Mouse (Mus musculus) olfactory bulb, adult 2 months (tissue): ENCODE results near the gene Cic. TPM values are rescaled to one million over a fixed set of nuclear protein-coding genes. Genes with fewer than 3 reads are reported as not detected.

ENCODE experiments used
- H3K27ac ChIP-seq: fragments of 200-500 bp; 2 replicates; pipeline ENCODE4 v1.5.1; 2012; ENCODE audit warnings: low read depth, low read length; ENCODE audit not compliant: insufficient read depth
- H3K4me1 ChIP-seq: fragments of 200-500 bp; 2 replicates; pipeline ENCODE4 v1.6.1; 2012; ENCODE audit warnings: low read length; ENCODE audit not compliant: control insufficient read depth, insufficient read depth
- H3K4me3 ChIP-seq: fragments of 200-500 bp; 2 replicates; pipeline ENCODE4 v1.5.1; 2012; ENCODE audit warnings: mild to moderate bottlenecking, low read depth, low read length, moderate library complexity; ENCODE audit not compliant: insufficient read depth
- CTCF ChIP-seq: fragments of 200-500 bp; IDR thresholded peaks from 2 replicates; pipeline ENCODE4 v1.5.1; 2012; ENCODE audit warnings: low read depth, mild to moderate bottlenecking, low read length, moderate library complexity; ENCODE audit not compliant: insufficient read depth
- POLR2A ChIP-seq: fragments of 200-500 bp; IDR thresholded peaks from 2 replicates; pipeline ENCODE4 v1.6.1; 2012; ENCODE audit warnings: mild to moderate bottlenecking, low read depth, low read length, moderate library complexity; ENCODE audit not compliant: insufficient read depth
- WGBS: fragments of 180-500 bp; shearing (Covaris S2); methylation state at CpG from one replicate; pipeline ENCODE4 v1.1.7; 2018; 5-methylcytosine and 5-hydroxymethylcytosine counted together
- polyA plus RNA-seq: library from polyadenylated mRNA; stranded (reverse); fragments of >200 nt; gene quantifications from 2 replicates; pipeline ENCODE4 v1.2.4, GENCODE M21; 2012; ENCODE audit warnings: low replicate concordance; ENCODE audit not compliant: missing spikeins, insufficient read depth, insufficient read length

Gene Cic
- polyA plus RNA-seq, 1 experiment, result 41.9 TPM

- H3K27ac ChIP-seq, result no peak within 1 kb of the TSS
- WGBS, result under 1% methylated on average over 47 of the region's 47 CpGs
- peak within 1 kb of the TSS; percentile 81 for H3K4me3 ChIP-seq
- H3K4me1 ChIP-seq, result peaks cover 8% of the 10 kb centered on the region; the same call in 1 of the 2 replicates
- 0 out of 2 replicates have a peak, but pooled peaks have one; percentile 33 for TF ChIP-seq CTCF
- TF ChIP-seq POLR2A, result peak; percentile 71
Measured at GRCm38 (mm10) chr7:25305956-25306613, 38.6 kb downstream of the Cic start, which contains the start of gene Tmem145. TSS of gene Tmem145 (plus strand) at chr7:25306106.

GRCm38 (mm10) chr7:25306614-25306996, 39.1 kb downstream of the Cic start:
- 25% methylated on average over 2 of the region's 2 CpGs for WGBS
- Histone ChIP-seq H3K4me1 (peaks cover 8% of the 10 kb centered on the region; the same call in 1 of the 2 replicates), H3K4me3 (peak overlapping the region; percentile 81), H3K27ac (no peak overlapping the region)
- no peak for TF ChIP-seq CTCF

- no peak overlapping the region for H3K4me3 ChIP-seq
- 65% methylated on average over 17 of the region's 17 CpGs for WGBS
- TF ChIP-seq CTCF, result no peak
- TF ChIP-seq POLR2A, result no peak
- peaks cover 8% of the 10 kb centered on the region; the same call in 1 of the 2 replicates for H3K4me1 ChIP-seq
- H3K27ac ChIP-seq, result no peak overlapping the region
Measured at GRCm38 (mm10) chr7:25308702-25309318, 41.3 kb downstream of the Cic start.

GRCm38 (mm10) chr7:25309425-25309824, 41.9 kb downstream of the Cic start:
- no peak overlapping the region for H3K27ac ChIP-seq
- WGBS, result 89% methylated on average over 9 of the region's 9 CpGs
- no peak for TF ChIP-seq CTCF
- TF ChIP-seq POLR2A, result no peak
- H3K4me1 ChIP-seq, result peaks cover 8% of the 10 kb centered on the region; the same call in 1 of the 2 replicates
- no peak overlapping the region for H3K4me3 ChIP-seq

GRCm38 (mm10) chr7:25311193-25311592, 43.7 kb downstream of the Cic start:
- Histone ChIP-seq H3K27ac (no peak overlapping the region), H3K4me3 (no peak overlapping the region), H3K4me1 (peaks cover 18% of the 10 kb centered on the region)
- 85% methylated on average over 11 of the region's 11 CpGs for WGBS
- TF ChIP-seq POLR2A, result no peak
- TF ChIP-seq CTCF, result no peak

- Histone ChIP-seq H3K4me1 (peaks cover 18% of the 10 kb centered on the region), H3K27ac (no peak overlapping the region), H3K4me3 (no peak overlapping the region)
- WGBS, result 60% methylated on average over 7 of the region's 7 CpGs
- TF ChIP-seq POLR2A (no peak), CTCF (no peak)
Measured at GRCm38 (mm10) chr7:25313325-25313724, 45.8 kb downstream of the Cic start.

GRCm38 (mm10) chr7:25314606-25315305, 47.3 kb downstream of the Cic start:
- peak overlapping the region; percentile 29 for H3K4me3 ChIP-seq
- peaks cover 15% of the 10 kb centered on the region for H3K4me1 ChIP-seq
- no peak for TF ChIP-seq CTCF
- TF ChIP-seq POLR2A, result no peak
- 17% methylated on average over 51 of the region's 51 CpGs for WGBS
- no peak overlapping the region for H3K27ac ChIP-seq

GRCm38 (mm10) chr7:25315306-25316041, 48.0 kb downstream of the Cic start:
- H3K27ac ChIP-seq, result 0 out of 2 replicates have a peak overlapping the region, but pooled peaks have one; percentile 21
- 3% methylated on average over 67 of the region's 69 CpGs for WGBS
- H3K4me1 ChIP-seq, result peaks cover 15% of the 10 kb centered on the region
- peak overlapping the region; percentile 29 for H3K4me3 ChIP-seq
- TF ChIP-seq POLR2A, result no peak
- TF ChIP-seq CTCF, result no peak
